Mouse (Mus musculus) olfactory bulb, adult 2 months (tissue): Measurements from ENCODE around the gene Sprr2f.

Experiments
- CTCF ChIP-seq: fragments of 200-500 bp; IDR thresholded peaks from 2 replicates; pipeline ENCODE4 v1.5.1; 2012; ENCODE audit warnings: low read depth, mild to moderate bottlenecking, low read length, moderate library complexity; ENCODE audit not compliant: insufficient read depth
- POLR2A ChIP-seq: fragments of 200-500 bp; IDR thresholded peaks from 2 replicates; pipeline ENCODE4 v1.6.1; 2012; ENCODE audit warnings: mild to moderate bottlenecking, low read depth, low read length, moderate library complexity; ENCODE audit not compliant: insufficient read depth

- TF ChIP-seq CTCF: no peak
- TF ChIP-seq POLR2A: no peak
Observed at GRCm38 (mm10) chr3:92394301-92394700, 29.3 kb downstream of the Sprr2f start.
